Mouse (Mus musculus): Measurements from ENCODE around the gene Eif4b. TPM values are rescaled to one million over a fixed set of nuclear protein-coding genes. Genes with fewer than 3 reads are reported as not detected.

Gene Eif4b
- polyA plus RNA-seq, 1 experiment from 2014 or later, result 100 TPM

DNA sequence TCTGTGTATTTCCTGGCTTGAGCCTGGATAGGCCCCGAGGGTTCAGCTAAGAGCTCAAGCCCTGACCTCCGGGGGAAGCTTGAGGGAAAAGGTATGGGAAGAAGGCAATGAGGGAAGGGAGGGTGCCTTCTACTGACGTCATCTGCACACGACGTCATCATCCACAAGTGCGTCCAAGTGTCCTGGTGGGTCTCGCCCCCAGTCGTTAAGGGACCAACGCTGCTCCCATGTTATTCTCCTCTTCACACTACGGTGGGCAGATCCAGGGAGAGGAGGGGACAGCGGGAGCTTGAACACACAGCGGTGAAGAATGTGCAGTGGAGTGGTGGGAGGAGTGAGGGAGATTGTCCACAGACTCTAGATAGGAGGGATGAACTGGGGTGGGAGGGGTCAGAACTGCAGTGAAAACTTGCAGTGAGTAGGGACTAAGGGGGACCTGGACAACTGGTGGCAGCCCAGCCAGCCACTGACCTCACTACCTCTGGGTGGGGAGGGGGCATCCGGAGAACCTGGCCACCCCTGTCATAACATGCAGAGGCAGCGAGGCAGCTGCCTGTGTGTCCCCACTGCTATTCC is 29.9 kb downstream of the Eif4b start:
- 9% methylated on average over 14 of the region's 14 CpGs for WGBS
- Histone ChIP-seq H3K4me2 (ENCODE audit: low read length) (peak overlapping the region; percentile 14; the same call in 1 of the 2 replicates), H3K4me1 (ENCODE audit: control insufficient read depth, insufficient read depth, low read length) (peaks cover 18% of the 10 kb centered on the region), H3K9ac (ENCODE audit: low read length) (no peak overlapping the region), H3K9me3 (replicated peaks; ENCODE audit: control insufficient read depth, low read length) (no peaks in the 10 kb centered on the region), H3K4me3 (ENCODE audit: low read depth, low read length) (no peak overlapping the region), H3K27me3 (replicated peaks; ENCODE audit: control insufficient read depth, insufficient read depth, low read length) (peaks cover 30% of the 10 kb centered on the region), H3K27ac (ENCODE audit: low read depth, low read length) (0 out of 2 replicates have a peak overlapping the region, but pooled peaks have one; percentile 35), H3K36me3 (ENCODE audit: control insufficient read depth, insufficient read depth, low read length) (0 out of 2 replicates have a peak, but pooled peaks cover 1% of the 10 kb centered on the region)
- ATAC-seq, result no peak
- no peak for DNase-seq (ENCODE audit: low spot score)

GRCm38 (mm10) chr15:102103947-102104555 is 30.5 kb downstream of the Eif4b start:
- WGBS, result 31% methylated on average over 12 of the region's 12 CpGs
- Histone ChIP-seq H3K27me3 (replicated peaks; ENCODE audit: control insufficient read depth, insufficient read depth, low read length) (peaks cover 30% of the 10 kb centered on the region), H3K4me1 (ENCODE audit: control insufficient read depth, insufficient read depth, low read length) (peaks cover 18% of the 10 kb centered on the region), H3K4me2 (ENCODE audit: low read length) (peak overlapping the region; percentile 14; the same call in 1 of the 2 replicates), H3K9me3 (replicated peaks; ENCODE audit: control insufficient read depth, low read length) (no peaks in the 10 kb centered on the region), H3K27ac (ENCODE audit: low read depth, low read length) (no peak overlapping the region), H3K9ac (ENCODE audit: low read length) (no peak overlapping the region), H3K36me3 (ENCODE audit: control insufficient read depth, insufficient read depth, low read length) (no peaks in the 10 kb centered on the region), H3K4me3 (ENCODE audit: low read depth, low read length) (no peak overlapping the region)
- peak; percentile 35 for DNase-seq (ENCODE audit: low spot score)
- ATAC-seq, result no peak

DNA sequence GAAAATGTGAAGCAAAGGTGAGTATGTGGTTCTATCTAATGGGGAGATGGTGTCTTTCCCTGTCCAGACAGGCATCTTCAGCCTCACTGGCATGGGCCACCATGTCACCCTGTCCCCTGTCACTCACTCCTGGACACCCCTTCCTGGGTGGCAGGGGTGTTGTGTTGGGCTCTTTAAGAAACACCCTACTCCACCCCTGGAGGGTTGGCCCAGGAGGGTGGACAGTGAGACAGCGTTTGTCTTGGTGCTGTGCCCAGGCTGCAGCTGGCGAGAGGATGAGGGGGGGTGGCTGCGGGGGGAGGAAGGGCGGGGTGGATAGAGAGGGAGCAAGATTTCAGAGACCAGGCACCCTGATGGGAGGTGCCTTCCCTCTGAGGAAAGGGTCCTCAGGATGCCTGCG is 31.8 kb downstream of the Eif4b start:
- H3K4me2 ChIP-seq (ENCODE audit: low read length), result no peak overlapping the region
- no peak for DNase-seq (ENCODE audit: low spot score)
- peaks cover 30% of the 10 kb centered on the region for H3K27me3 ChIP-seq (replicated peaks; ENCODE audit: control insufficient read depth, insufficient read depth, low read length)
- H3K4me1 ChIP-seq (ENCODE audit: control insufficient read depth, insufficient read depth, low read length), result peaks cover 18% of the 10 kb centered on the region
- 40% methylated on average over 5 of the region's 5 CpGs for WGBS
- no peaks in the 10 kb centered on the region for H3K36me3 ChIP-seq (ENCODE audit: control insufficient read depth, insufficient read depth, low read length)
- no peak overlapping the region for H3K9ac ChIP-seq (ENCODE audit: low read length)
- H3K9me3 ChIP-seq (replicated peaks; ENCODE audit: control insufficient read depth, low read length), result no peaks in the 10 kb centered on the region
- H3K4me3 ChIP-seq (ENCODE audit: low read depth, low read length), result no peak overlapping the region
- no peak for ATAC-seq
- H3K27ac ChIP-seq (ENCODE audit: low read depth, low read length), result no peak overlapping the region

- no peak overlapping the region for H3K27ac ChIP-seq (ENCODE audit: low read depth, low read length)
- ATAC-seq, result no peak
- H3K9me3 ChIP-seq (replicated peaks; ENCODE audit: control insufficient read depth, low read length), result no peaks in the 10 kb centered on the region
- peaks cover 30% of the 10 kb centered on the region for H3K27me3 ChIP-seq (replicated peaks; ENCODE audit: control insufficient read depth, insufficient read depth, low read length)
- no peak for DNase-seq (ENCODE audit: low spot score)
- no peaks in the 10 kb centered on the region for H3K36me3 ChIP-seq (ENCODE audit: control insufficient read depth, insufficient read depth, low read length)
- WGBS, result 26% methylated on average over 18 of the region's 18 CpGs
- no peak overlapping the region for H3K9ac ChIP-seq (ENCODE audit: low read length)
- peak overlapping the region; percentile 55; the same call in 1 of the 2 replicates for H3K4me2 ChIP-seq (ENCODE audit: low read length)
- peaks cover 16% of the 10 kb centered on the region for H3K4me1 ChIP-seq (ENCODE audit: control insufficient read depth, insufficient read depth, low read length)
- H3K4me3 ChIP-seq (ENCODE audit: low read depth, low read length), result peak overlapping the region; percentile 28; the same call in 1 of the 2 replicates
These were observed 32.5 kb downstream of the Eif4b start for GRCm38 (mm10) chr15:102105764-102106730.

DNA sequence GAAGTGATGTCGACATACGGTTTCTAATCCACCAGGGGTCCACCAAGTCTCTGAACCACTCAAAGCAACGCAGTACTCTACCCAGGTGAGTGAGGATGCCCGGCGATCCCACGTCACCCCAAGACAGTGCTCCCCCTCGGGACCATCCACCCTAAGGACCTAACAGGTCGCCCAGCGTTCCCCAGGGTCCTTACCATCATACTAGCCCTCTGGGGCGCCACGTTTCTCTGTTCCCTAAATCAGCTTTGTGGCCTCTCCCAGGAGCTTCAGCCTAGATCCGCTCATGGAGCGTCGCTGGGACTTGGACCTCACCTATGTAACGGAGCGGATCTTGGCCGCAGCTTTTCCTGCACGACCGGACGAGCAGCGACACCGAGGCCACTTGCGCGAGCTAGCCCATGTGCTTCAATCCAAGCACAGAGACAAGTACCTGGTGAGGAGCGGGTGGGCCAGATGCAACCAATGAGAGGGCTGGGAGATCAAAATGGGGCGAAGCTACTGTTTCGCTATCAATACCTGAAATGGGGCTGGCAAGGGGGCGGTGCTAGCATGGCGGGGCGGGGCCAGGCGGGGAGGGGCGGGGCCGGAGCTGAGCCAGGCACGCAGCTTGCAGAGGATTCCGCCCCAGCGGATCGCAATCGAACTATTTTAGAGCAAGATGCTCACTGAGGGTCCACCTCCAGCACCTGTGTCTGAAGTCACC is 33.3 kb downstream of the Eif4b start:
- Histone ChIP-seq H3K4me2 (ENCODE audit: low read length) (peak overlapping the region; percentile 55), H3K27me3 (replicated peaks; ENCODE audit: control insufficient read depth, insufficient read depth, low read length) (peaks cover 30% of the 10 kb centered on the region), H3K27ac (ENCODE audit: low read depth, low read length) (no peak overlapping the region), H3K9ac (ENCODE audit: low read length) (peak overlapping the region; percentile 40), H3K4me1 (ENCODE audit: control insufficient read depth, insufficient read depth, low read length) (peaks cover 9% of the 10 kb centered on the region), H3K36me3 (ENCODE audit: control insufficient read depth, insufficient read depth, low read length) (no peaks in the 10 kb centered on the region), H3K4me3 (ENCODE audit: low read depth, low read length) (peak overlapping the region; percentile 28), H3K9me3 (replicated peaks; ENCODE audit: control insufficient read depth, low read length) (no peaks in the 10 kb centered on the region)
- 3% methylated on average over 37 of the region's 38 CpGs for WGBS
- DNase-seq (ENCODE audit: low spot score) (no peak), ATAC-seq (0 out of 2 replicates have a peak, but pooled peaks have one; percentile 18)

- Histone ChIP-seq H3K9me3 (replicated peaks; ENCODE audit: control insufficient read depth, low read length) (no peaks in the 10 kb centered on the region), H3K27me3 (replicated peaks; ENCODE audit: control insufficient read depth, insufficient read depth, low read length) (peaks cover 30% of the 10 kb centered on the region), H3K4me3 (ENCODE audit: low read depth, low read length) (no peak overlapping the region), H3K4me2 (ENCODE audit: low read length) (peak overlapping the region; percentile 55; the same call in 1 of the 2 replicates), H3K4me1 (ENCODE audit: control insufficient read depth, insufficient read depth, low read length) (peaks cover 8% of the 10 kb centered on the region), H3K36me3 (ENCODE audit: control insufficient read depth, insufficient read depth, low read length) (no peaks in the 10 kb centered on the region), H3K9ac (ENCODE audit: low read length) (no peak overlapping the region; the same call in 1 of the 2 replicates), H3K27ac (ENCODE audit: low read depth, low read length) (no peak overlapping the region)
- WGBS, result 36% methylated on average over 13 of the region's 13 CpGs
- DNase-seq (ENCODE audit: low spot score) (peak; percentile 82), ATAC-seq (peak; percentile 54; the same call in 1 of the 2 replicates)
These were observed 34.4 kb downstream of the Eif4b start for GRCm38 (mm10) chr15:102107689-102108573.

DNA sequence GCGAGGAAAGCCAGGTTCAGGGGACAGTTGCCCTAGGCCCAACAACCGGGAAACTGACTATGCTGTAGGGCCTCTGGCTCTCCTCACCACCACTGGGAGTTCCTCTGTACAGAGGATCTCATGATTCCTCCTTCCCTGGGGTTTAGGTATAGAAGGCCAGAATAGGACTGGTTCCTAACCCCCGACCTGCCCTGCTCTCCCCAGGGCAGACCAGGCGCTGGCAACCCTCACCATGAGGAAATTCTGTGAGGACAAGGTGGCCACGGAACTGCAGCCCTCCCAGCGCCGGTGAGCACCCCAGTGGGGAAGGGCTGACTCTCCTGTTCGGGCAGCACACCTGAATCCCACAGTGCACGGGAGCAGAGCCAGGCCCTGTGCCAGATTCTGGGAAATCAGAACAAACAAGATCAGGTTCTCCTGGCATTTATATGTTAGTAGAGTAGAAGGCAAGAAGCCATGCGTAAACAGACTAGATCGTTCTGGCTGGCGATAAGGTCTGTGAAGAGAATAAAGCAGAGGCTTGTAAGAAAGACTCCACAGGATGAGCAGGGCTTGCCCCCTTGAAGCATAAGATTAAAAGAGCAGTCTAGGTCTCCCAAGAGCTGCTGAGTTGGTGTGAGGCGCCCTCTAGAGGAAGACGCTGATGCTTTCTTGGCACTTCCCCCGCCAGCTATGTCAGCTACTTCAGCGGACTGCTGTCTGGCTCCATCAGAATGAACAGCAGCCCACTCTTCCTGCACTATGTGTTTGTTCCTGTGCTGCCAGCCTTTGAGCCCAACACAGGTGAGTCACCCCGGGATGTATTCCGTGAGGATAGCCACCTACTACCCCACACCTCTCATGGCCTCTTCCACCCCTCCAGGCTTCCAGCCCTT is 35.3 kb downstream of the Eif4b start:
- H3K9me3 ChIP-seq (replicated peaks; ENCODE audit: control insufficient read depth, low read length), result no peaks in the 10 kb centered on the region
- H3K36me3 ChIP-seq (ENCODE audit: control insufficient read depth, insufficient read depth, low read length), result no peaks in the 10 kb centered on the region
- 48% methylated on average over 18 of the region's 18 CpGs for WGBS
- no peak overlapping the region for H3K4me2 ChIP-seq (ENCODE audit: low read length)
- no peak overlapping the region for H3K9ac ChIP-seq (ENCODE audit: low read length)
- peak; percentile 85 for DNase-seq (ENCODE audit: low spot score)
- ATAC-seq, result peak; percentile 18; the same call in 1 of the 2 replicates
- no peak overlapping the region for H3K27ac ChIP-seq (ENCODE audit: low read depth, low read length)
- H3K4me3 ChIP-seq (ENCODE audit: low read depth, low read length), result no peak overlapping the region
- peaks cover 30% of the 10 kb centered on the region for H3K27me3 ChIP-seq (replicated peaks; ENCODE audit: control insufficient read depth, insufficient read depth, low read length)
- H3K4me1 ChIP-seq (ENCODE audit: control insufficient read depth, insufficient read depth, low read length), result peaks cover 8% of the 10 kb centered on the region
